Mouse (Mus musculus) forebrain, embryonic 15.5 days (tissue): ENCODE measurements around the gene Olfr786. TPM values are rescaled to one million over a fixed set of nuclear protein-coding genes. Genes with fewer than 3 reads are reported as not detected.

Experiments
- ATAC-seq: fragments of 200-750 bp; cut with Nextera tagmentation; replicated peaks from 2 replicates; pipeline ENCODE4 v1.8.0; 2017; ENCODE audit warnings: mild to moderate bottlenecking, moderate TSS enrichment, moderate library complexity
- H3K27ac ChIP-seq: fragments of 300-500 bp; sonication (generic); replicated peaks from 2 replicates; pipeline ENCODE4 v1.5.1; 2015; ENCODE audit warnings: mild to moderate bottlenecking, inconsistent platforms
- H3K27me3 ChIP-seq: fragments of 300-500 bp; sonication (generic); 2 replicates; pipeline ENCODE4 v1.6.1; 2015; ENCODE audit warnings: inconsistent platforms
- H3K36me3 ChIP-seq: fragments of 300-500 bp; sonication (generic); 2 replicates; pipeline ENCODE4 v1.6.1; 2015; ENCODE audit warnings: mild to moderate bottlenecking, inconsistent platforms
- H3K4me1 ChIP-seq: fragments of 300-500 bp; sonication (generic); 2 replicates; pipeline ENCODE4 v1.6.1; 2015; ENCODE audit warnings: inconsistent platforms
- H3K4me2 ChIP-seq: fragments of 300-500 bp; sonication (generic); replicated peaks from 2 replicates; pipeline ENCODE4 v1.6.1; 2015; ENCODE audit warnings: mild to moderate bottlenecking, inconsistent platforms
- H3K4me3 ChIP-seq: fragments of 300-500 bp; sonication (generic); 2 replicates; pipeline ENCODE4 v1.5.1; 2015; ENCODE audit warnings: mild to moderate bottlenecking, inconsistent platforms
- H3K9ac ChIP-seq: fragments of 300-500 bp; sonication (generic); replicated peaks from 2 replicates; pipeline ENCODE4 v1.6.1; 2015; ENCODE audit warnings: mild to moderate bottlenecking, inconsistent platforms
- H3K9me3 ChIP-seq: fragments of 300-500 bp; sonication (generic); 2 replicates; pipeline ENCODE4 v1.6.1; 2016; ENCODE audit warnings: inconsistent platforms
- WGBS: fragments of 180-500 bp; shearing (Covaris S2); methylation state at CpG from one replicate; pipeline ENCODE4 v1.1.7; 2015; ENCODE audit warnings: mixed read lengths; 5-methylcytosine and 5-hydroxymethylcytosine counted together
- polyA plus RNA-seq: library from polyadenylated mRNA; unstranded; fragments of >200 nt; fragmentation: Nextera tagmentation; extraction: Ambion mirVana; gene quantifications from 2 replicates; pipeline ENCODE4 v1.2.1, GENCODE M21; 2015

Olfr786 gene
- not detected in 2 replicates for polyA plus RNA-seq

DNA sequence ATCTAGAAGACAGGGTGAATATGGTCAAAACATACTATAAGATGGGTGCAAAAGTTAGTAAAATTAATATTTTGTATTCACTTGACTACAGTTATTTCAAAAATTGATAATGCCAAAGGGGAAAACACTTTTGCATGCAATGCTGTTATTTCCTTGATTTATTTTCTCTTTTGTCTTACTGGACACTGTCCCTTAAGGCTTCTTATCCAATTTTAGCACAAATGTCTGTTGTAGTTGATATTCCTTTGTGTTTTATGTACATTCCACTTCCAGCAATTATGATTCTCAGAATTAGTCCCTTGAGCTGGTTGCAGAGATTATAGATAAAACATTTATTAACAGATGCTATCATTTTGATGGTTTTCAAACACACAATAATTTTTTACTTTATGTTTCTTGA lies at the start of gene Olfr786:
Gene Olfr786 (plus strand): TSS at position 301 of the 400 bp plus-strand sequence.
- no peaks in the 10 kb centered on the region for H3K4me1 ChIP-seq
- ATAC-seq: no peak
- H3K4me2 ChIP-seq: no peak within 1 kb of the TSS
- no peaks in the 10 kb centered on the region for H3K9me3 ChIP-seq
- no peaks in the 10 kb centered on the region for H3K36me3 ChIP-seq
- H3K27me3 ChIP-seq: no peaks in the 10 kb centered on the region
- H3K27ac ChIP-seq: no peak within 1 kb of the TSS
- no peak within 1 kb of the TSS for H3K9ac ChIP-seq
- no peak within 1 kb of the TSS for H3K4me3 ChIP-seq

DNA sequence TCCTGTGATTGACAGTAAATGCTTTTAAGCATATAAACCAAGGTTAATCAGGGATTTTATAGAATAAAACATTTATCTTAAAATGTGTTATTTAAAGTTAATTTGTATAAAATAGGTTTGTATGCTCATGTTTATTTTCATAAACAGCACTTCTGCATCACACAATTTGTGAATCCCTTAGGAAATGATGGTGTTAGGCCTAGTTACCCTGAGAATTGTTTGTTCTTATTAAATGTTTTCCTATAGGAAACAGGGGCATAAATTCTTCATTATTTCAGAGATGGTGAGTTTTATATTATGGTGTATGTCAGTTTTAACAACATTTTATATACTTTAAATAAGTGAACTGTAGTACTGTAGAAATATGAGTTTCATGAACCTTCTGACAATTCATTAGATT lies 43.3 kb upstream of the Olfr786 start, which contains the start of gene Olfr784:
Gene Olfr784 (plus strand): TSS at position 301 of the 400 bp plus-strand sequence.
- no peak within 1 kb of the TSS for H3K9ac ChIP-seq
- no peaks in the 10 kb centered on the region for H3K4me1 ChIP-seq
- no peaks in the 10 kb centered on the region for H3K36me3 ChIP-seq
- no peak within 1 kb of the TSS for H3K4me2 ChIP-seq
- ATAC-seq: no peak
- H3K27me3 ChIP-seq: no peaks in the 10 kb centered on the region
- H3K4me3 ChIP-seq: no peak within 1 kb of the TSS
- H3K27ac ChIP-seq: no peak within 1 kb of the TSS
- no peaks in the 10 kb centered on the region for H3K9me3 ChIP-seq

DNA sequence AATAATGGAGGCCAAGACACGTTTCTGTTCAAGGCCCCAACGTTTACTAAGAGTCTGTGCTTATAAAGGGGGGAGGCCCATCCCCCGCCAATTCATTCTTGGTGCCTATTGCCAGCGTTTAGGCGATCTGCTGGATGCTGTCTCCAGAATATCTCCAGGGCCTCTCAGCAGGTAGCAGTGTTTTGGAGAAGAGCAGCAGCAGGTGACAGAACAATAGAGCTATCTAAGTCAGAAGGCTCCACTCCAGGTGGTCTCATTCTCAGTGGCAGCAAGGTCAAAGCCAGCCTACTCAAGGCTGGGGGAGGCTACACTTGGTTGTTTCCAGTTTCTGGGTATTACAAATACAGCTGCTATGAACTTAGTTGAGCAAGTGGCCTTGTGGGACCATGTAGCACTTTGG lies 26.2 kb upstream of the Olfr786 start:
- WGBS: 54% methylated on average over 5 of the region's 5 CpGs
- no peak overlapping the region for H3K4me2 ChIP-seq
- no peak overlapping the region for H3K27ac ChIP-seq
- no peak for ATAC-seq
- no peak overlapping the region for H3K9ac ChIP-seq
- H3K4me1 ChIP-seq: no peaks in the 10 kb centered on the region
- no peaks in the 10 kb centered on the region for H3K36me3 ChIP-seq
- no peaks in the 10 kb centered on the region for H3K9me3 ChIP-seq
- no peak overlapping the region for H3K4me3 ChIP-seq
- H3K27me3 ChIP-seq: no peaks in the 10 kb centered on the region

DNA sequence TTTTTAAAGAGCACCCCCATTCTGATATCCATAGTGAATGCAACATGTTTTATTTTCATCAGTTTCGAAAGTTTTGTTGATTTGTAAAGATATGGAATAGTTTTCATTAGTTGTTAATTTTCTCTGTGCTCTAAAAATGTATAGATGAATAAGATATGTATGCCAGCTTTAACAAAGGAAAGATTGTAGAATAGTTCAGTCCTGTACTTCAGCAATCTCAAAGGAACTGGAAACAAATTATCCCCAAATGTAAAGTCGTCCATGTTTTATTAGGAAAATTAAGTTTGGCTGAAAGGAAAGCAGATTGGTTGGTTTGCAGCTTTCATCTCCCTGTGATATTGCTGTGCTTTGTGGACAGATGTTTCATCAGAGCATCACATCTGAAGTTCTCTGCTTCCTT lies 22.0 kb upstream of the Olfr786 start, which contains the start of gene Olfr785:
Gene Olfr785 (plus strand): TSS at position 301 of the 400 bp plus-strand sequence.
- no peak for ATAC-seq
- H3K9me3 ChIP-seq: no peaks in the 10 kb centered on the region

DNA sequence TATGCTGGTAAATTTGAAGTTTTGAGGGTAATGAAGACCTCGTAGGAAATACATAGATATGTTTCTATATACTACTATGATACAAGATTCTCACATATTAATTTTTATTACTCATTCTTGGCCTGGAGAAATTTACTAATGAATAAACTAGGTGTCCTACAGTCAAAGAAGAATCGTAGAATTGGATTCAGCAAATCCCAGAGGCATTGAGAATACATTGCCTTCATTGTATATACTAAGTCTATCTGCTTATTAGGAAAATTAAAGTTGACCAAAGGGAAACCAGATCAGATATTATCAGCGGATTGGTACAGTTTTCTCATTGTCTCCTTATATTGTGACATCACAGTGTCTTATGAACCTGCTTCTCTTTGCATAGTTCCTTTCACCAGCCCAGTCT lies 34.5 kb downstream of the Olfr786 start, which contains the start of gene Olfr787:
Gene Olfr787 (plus strand): TSS at position 301 of the 400 bp plus-strand sequence.
- Histone ChIP-seq H3K4me2 (no peak within 1 kb of the TSS), H3K27me3 (no peaks in the 10 kb centered on the region), H3K4me1 (no peaks in the 10 kb centered on the region), H3K27ac (no peak within 1 kb of the TSS), H3K36me3 (no peaks in the 10 kb centered on the region), H3K4me3 (no peak within 1 kb of the TSS), H3K9me3 (no peaks in the 10 kb centered on the region), H3K9ac (no peak within 1 kb of the TSS)
- ATAC-seq: no peak
- 86% methylated on average over 3 of the region's 3 CpGs for WGBS

More for the DNA sequence above, 22.0 kb upstream of the Olfr786 start, which contains the start of gene Olfr785:
- Histone ChIP-seq H3K9ac (no peak within 1 kb of the TSS), H3K4me2 (no peak within 1 kb of the TSS), H3K4me1 (no peaks in the 10 kb centered on the region), H3K27me3 (no peaks in the 10 kb centered on the region), H3K36me3 (no peaks in the 10 kb centered on the region), H3K27ac (no peak within 1 kb of the TSS), H3K4me3 (no peak within 1 kb of the TSS)
- 79% methylated on average over 2 of the region's 2 CpGs for WGBS

DNA sequence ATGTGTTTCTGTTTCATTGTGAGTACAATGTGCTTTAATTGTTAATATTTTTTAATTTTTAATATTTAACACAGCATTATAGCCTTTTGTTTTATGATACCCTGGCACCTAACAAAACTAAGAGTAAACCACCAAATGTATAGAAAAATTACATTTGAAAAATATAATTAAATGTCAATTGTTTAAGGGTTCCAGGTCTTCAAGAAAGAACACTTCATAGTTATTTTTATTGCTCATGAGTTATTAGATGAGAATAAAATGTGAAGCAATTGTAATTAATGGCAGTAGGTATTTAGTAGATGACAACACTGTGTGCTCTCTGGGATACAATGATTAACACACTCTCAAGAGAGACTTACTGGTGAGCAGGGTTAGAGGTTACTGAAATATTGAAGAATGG lies 43.6 kb downstream of the Olfr786 start, which contains the start of gene Olfr788:
Gene Olfr788 (plus strand): TSS at position 301 of the 400 bp plus-strand sequence.
- Histone ChIP-seq H3K27ac (no peak within 1 kb of the TSS), H3K36me3 (no peaks in the 10 kb centered on the region), H3K4me3 (no peak within 1 kb of the TSS), H3K9me3 (no peaks in the 10 kb centered on the region), H3K4me2 (no peak within 1 kb of the TSS), H3K27me3 (no peaks in the 10 kb centered on the region), H3K4me1 (no peaks in the 10 kb centered on the region), H3K9ac (no peak within 1 kb of the TSS)
- ATAC-seq: no peak

DNA sequence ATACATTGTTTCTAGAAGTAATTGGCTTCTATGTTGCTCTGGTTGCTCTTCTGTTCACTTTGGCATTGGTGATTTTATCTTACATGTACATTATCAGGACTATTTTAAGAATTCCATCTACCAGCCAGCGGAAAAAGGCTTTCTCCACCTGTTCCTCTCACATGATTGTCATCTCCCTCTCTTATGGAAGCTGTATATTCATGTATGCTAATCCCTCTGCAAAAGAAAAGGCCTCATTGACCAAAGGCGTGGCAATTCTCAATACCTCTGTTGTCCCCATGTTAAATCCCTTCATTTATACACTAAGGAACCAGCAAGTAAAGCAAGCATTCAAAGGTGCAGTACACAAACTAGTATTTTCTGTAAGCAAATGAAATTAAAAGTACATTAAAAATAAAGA lies 46.1 kb downstream of the Olfr786 start:
- Histone ChIP-seq H3K4me2 (no peak overlapping the region), H3K4me1 (no peaks in the 10 kb centered on the region), H3K4me3 (no peak overlapping the region), H3K27me3 (no peaks in the 10 kb centered on the region), H3K9ac (no peak overlapping the region), H3K9me3 (no peaks in the 10 kb centered on the region), H3K27ac (no peak overlapping the region), H3K36me3 (no peaks in the 10 kb centered on the region)
- ATAC-seq: no peak
- 28% methylated on average over 2 of the region's 2 CpGs for WGBS

DNA sequence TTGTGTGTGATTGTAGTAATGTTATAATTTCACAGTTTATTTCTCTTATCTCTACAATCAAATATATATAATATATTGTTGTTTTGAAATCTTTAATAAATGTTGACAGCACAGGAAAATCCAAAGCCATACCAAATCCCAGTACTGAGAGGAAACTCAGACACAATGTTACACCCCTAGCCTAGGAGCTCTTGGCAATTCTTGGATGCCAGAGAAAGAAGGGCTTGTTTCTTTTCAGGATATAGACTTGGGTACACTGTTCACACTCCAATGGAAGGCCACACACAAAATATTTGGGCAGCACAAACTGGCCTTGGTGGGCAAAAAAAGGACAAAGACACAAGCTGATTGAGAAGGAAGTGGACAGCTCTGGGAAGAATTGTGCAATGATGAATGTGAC lies 46.6 kb downstream of the Olfr786 start:
- no peak overlapping the region for H3K4me2 ChIP-seq
- H3K4me3 ChIP-seq: no peak overlapping the region
- H3K27ac ChIP-seq: no peak overlapping the region
- no peak for ATAC-seq
- H3K36me3 ChIP-seq: no peaks in the 10 kb centered on the region
- no peaks in the 10 kb centered on the region for H3K9me3 ChIP-seq
- H3K4me1 ChIP-seq: no peaks in the 10 kb centered on the region
- H3K27me3 ChIP-seq: no peaks in the 10 kb centered on the region
- H3K9ac ChIP-seq: no peak overlapping the region

DNA sequence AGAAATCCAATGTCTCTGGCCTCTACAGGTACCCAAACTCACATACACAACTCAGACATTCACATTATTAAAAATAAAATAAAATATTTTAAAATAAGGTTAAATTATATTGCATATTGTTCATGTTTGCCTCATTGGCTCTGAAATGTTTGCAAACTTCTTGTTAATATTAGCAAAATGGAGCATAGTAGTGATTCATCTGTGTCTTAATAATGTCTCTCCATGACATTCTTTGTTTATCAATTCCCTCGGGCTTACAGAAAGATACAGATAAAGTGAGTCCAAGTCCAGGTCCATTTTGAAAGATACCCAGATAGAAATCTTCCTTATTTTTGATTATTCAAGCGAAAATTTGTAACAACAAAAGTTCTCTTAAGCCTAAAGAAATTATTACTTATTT lies 57.3 kb downstream of the Olfr786 start, which contains the start of gene Olfr789:
Gene Olfr789 (plus strand): TSS at position 301 of the 400 bp plus-strand sequence.
- Histone ChIP-seq H3K36me3 (no peaks in the 10 kb centered on the region), H3K9ac (no peak within 1 kb of the TSS), H3K4me2 (no peak within 1 kb of the TSS), H3K27me3 (no peaks in the 10 kb centered on the region), H3K4me1 (no peaks in the 10 kb centered on the region), H3K9me3 (no peaks in the 10 kb centered on the region), H3K4me3 (no peak within 1 kb of the TSS), H3K27ac (no peak within 1 kb of the TSS)
- WGBS: 64% methylated on average over 2 of the region's 2 CpGs
- no peak for ATAC-seq

Other genes starting within 250 kb of the Olfr786 start
- gene Olfr772, start 249.4 kb upstream of the Olfr786 start, polyA plus RNA-seq: not detected in 2 replicates
- not detected in 2 replicates for gene Olfr773, start 239.9 kb upstream of the Olfr786 start, polyA plus RNA-seq
- gene Olfr774, start 191.1 kb upstream of the Olfr786 start, polyA plus RNA-seq: not detected in 2 replicates
- not detected in 2 replicates for gene Olfr775, start 178.9 kb upstream of the Olfr786 start, polyA plus RNA-seq
- gene Olfr776, start 168.2 kb upstream of the Olfr786 start, polyA plus RNA-seq: not detected in 2 replicates
- not detected in 2 replicates for gene Olfr777, start 155.8 kb upstream of the Olfr786 start, polyA plus RNA-seq
- gene Olfr780, start 109.2 kb upstream of the Olfr786 start, polyA plus RNA-seq: not detected in 2 replicates
- not detected in 2 replicates for gene Olfr781, start 98.5 kb upstream of the Olfr786 start, polyA plus RNA-seq
- not detected in 2 replicates for gene Olfr782, start 78.5 kb upstream of the Olfr786 start, polyA plus RNA-seq
- 0.05 TPM in 2 replicates for gene Olfr784, start 43.2 kb upstream of the Olfr786 start, polyA plus RNA-seq
- gene Olfr785, start 21.9 kb upstream of the Olfr786 start, polyA plus RNA-seq: not detected in 2 replicates
- not detected in 2 replicates for gene Olfr787, start 34.6 kb downstream of the Olfr786 start, polyA plus RNA-seq
- gene Olfr788, start 43.7 kb downstream of the Olfr786 start, polyA plus RNA-seq: not detected in 2 replicates
- not detected in 2 replicates for gene Olfr789, start 57.4 kb downstream of the Olfr786 start, polyA plus RNA-seq
- gene Olfr790, start 71.2 kb downstream of the Olfr786 start, polyA plus RNA-seq: not detected in 2 replicates
- gene Olfr791, start 94.5 kb downstream of the Olfr786 start, polyA plus RNA-seq: not detected in 2 replicates
- not detected in 2 replicates for gene Olfr792, start 111.9 kb downstream of the Olfr786 start, polyA plus RNA-seq
- not detected in 2 replicates for gene Olfr794, start 140.3 kb downstream of the Olfr786 start, polyA plus RNA-seq
- gene Olfr796, start 185.3 kb downstream of the Olfr786 start, polyA plus RNA-seq: not detected in 2 replicates
- not detected in 2 replicates for gene Olfr798, start 200.6 kb downstream of the Olfr786 start, polyA plus RNA-seq
- gene Olfr799, start 210.2 kb downstream of the Olfr786 start, polyA plus RNA-seq: not detected in 2 replicates
- gene Olfr800, start 230.4 kb downstream of the Olfr786 start, polyA plus RNA-seq: not detected in 2 replicates
- not detected in 2 replicates for gene Olfr801, start 246.6 kb downstream of the Olfr786 start, polyA plus RNA-seq